Mouse (Mus musculus) midbrain, embryonic 14.5 days (tissue): ENCODE measurements around the gene Mtfr1l. TPM values are rescaled to one million over a fixed set of nuclear protein-coding genes. Genes with fewer than 3 reads are reported as not detected.
A peak's percentile ranks its signal among the peaks of the same experiment; 100 is the strongest.
"Not testable (repeated sequence)": the region's sequence is repeated elsewhere in the genome, so short reads cannot be mapped to it uniquely, and the experiment has no call there.

ENCODE experiments used
- ATAC-seq: fragments of 200-750 bp; cut with Nextera tagmentation; 2 replicates; pipeline ENCODE4 v1.8.0; 2017; ENCODE audit warnings: moderate number of reproducible peaks, moderate library complexity; ENCODE audit not compliant: low FRiP score, low TSS enrichment
- DNase-seq: peaks from one replicate; pipeline ENCODE4 v3.0.0-alpha.2; 2015
- H3K27ac ChIP-seq: fragments of 300-500 bp; sonication (generic); replicated peaks from 2 replicates; pipeline ENCODE4 v1.5.1; 2014; ENCODE audit warnings: mild to moderate bottlenecking, low read depth, low read length, moderate library complexity
- H3K27me3 ChIP-seq: fragments of 300-500 bp; sonication (generic); 2 replicates; pipeline ENCODE4 v1.6.1; 2014; ENCODE audit warnings: low read length, control low read depth, mixed read lengths; ENCODE audit not compliant: control insufficient read depth, insufficient read depth
- H3K36me3 ChIP-seq: fragments of 300-500 bp; sonication (generic); 2 replicates; pipeline ENCODE4 v1.6.1; 2014; ENCODE audit warnings: low read length, control low read depth; ENCODE audit not compliant: control insufficient read depth, insufficient read depth
- H3K4me1 ChIP-seq: fragments of 300-500 bp; sonication (generic); 2 replicates; pipeline ENCODE4 v1.6.1; 2014; ENCODE audit warnings: mild to moderate bottlenecking, antibody characterized with exemption, low read length, control low read depth; ENCODE audit not compliant: control insufficient read depth, insufficient read depth
- H3K4me2 ChIP-seq: fragments of 300-500 bp; sonication (generic); 2 replicates; pipeline ENCODE4 v1.6.1; 2014; ENCODE audit warnings: mild to moderate bottlenecking, low read length, moderate library complexity
- H3K4me3 ChIP-seq: fragments of 300-500 bp; sonication (generic); replicated peaks from 2 replicates; pipeline ENCODE4 v1.5.1; 2014; ENCODE audit warnings: low read depth, low read length
- H3K9ac ChIP-seq: fragments of 300-500 bp; sonication (generic); replicated peaks from 2 replicates; pipeline ENCODE4 v1.6.1; 2014; ENCODE audit warnings: mild to moderate bottlenecking, low read length, moderate library complexity
- H3K9me3 ChIP-seq: fragments of 300-500 bp; sonication (generic); 2 replicates; pipeline ENCODE4 v1.6.1; 2016; ENCODE audit warnings: low read length, control low read depth, mixed read lengths; ENCODE audit not compliant: control insufficient read depth
- WGBS: fragments of 180-500 bp; shearing (Covaris S2); extraction: QIAGEN DNeasy Blood & Tissue Kit; methylation state at CpG from one replicate; pipeline ENCODE4 v1.1.7; 2014; 5-methylcytosine and 5-hydroxymethylcytosine counted together
- polyA plus RNA-seq: library from polyadenylated mRNA; unstranded; fragments of >200 nt; fragmentation: Nextera tagmentation; extraction: Ambion mirVana; gene quantifications from 2 replicates; pipeline ENCODE4 v1.2.1, GENCODE M21; 2014

The Mtfr1l gene
- polyA plus RNA-seq, 1 experiment from 2014 or later: 181 TPM

DNA sequence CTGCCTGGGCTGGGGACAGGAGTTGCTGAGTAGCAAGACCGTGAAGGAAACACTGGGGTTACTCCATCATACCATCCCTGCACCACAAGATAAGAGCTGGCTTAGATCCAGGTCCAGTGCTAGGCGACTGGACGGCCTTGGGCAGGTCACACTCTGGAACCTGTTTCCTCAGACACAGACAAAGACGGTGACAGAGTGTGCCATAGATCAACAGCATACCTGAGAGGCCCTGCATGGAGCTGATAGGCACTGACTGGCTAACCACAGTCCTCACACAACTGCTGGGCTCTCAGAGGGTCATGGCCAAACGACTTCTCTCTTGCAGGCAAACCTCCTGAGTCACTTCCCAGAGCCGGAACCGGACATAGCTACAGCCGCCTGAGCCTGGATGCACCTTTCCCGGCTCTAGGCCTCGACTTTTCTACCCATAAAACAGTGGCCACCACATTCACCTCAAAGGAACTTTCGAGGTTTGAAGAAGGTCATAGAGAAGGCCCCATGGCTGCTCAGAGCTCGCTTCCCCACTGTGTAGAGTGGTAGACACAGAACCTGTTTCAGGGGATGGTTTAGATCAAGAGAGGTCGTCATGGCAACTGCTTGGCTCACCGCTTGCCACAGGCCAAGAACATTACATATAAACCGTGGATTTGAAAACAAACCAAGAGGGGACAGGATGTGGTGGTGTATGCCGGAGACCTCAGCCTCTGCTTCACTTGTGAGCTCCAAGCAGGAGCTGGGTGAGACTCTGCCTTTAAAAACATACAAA lies 40.2 kb downstream of the Mtfr1l start:
- no peak for ATAC-seq
- WGBS: 63% methylated on average over 16 of the region's 16 CpGs
- Histone ChIP-seq H3K9ac (no peak overlapping the region), H3K9me3 (no peaks in the 10 kb centered on the region), H3K27me3 (no peaks in the 10 kb centered on the region), H3K36me3 (no peaks in the 10 kb centered on the region), H3K4me1 (peaks cover 21% of the 10 kb centered on the region), H3K4me2 (no peak overlapping the region), H3K27ac (0 out of 2 replicates have a peak overlapping the region, but pooled peaks have one; percentile 0), H3K4me3 (no peak overlapping the region)
- peak; percentile 69 for DNase-seq

DNA sequence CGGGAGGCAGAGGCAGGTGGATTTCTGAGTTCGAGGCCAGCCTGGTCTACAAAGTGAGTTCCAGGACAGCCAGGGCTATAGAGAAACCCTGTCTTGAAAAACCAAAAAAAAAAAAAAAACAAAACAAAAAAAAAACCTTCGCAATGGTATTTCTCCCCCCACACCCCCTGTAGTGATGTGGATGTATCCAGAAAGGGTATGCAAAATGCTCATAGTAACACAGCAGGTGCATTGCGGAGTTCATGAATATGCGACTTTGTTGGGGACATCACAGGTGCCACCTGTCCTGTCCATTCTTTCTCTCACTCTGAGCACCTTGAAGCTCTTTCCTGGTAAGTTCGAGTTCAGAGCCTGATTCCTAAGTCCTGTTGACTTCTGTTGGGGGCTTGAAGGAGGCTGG lies 41.0 kb downstream of the Mtfr1l start:
- H3K9me3 ChIP-seq, H3K36me3 ChIP-seq, DNase-seq, H3K27me3 ChIP-seq, H3K9ac ChIP-seq, H3K4me2 ChIP-seq, H3K27ac ChIP-seq, H3K4me3 ChIP-seq, ATAC-seq: not testable (repeated sequence)
- peaks cover 21% of the 10 kb centered on the region for H3K4me1 ChIP-seq
- WGBS: 93% methylated on average over 6 of the region's 6 CpGs

DNA sequence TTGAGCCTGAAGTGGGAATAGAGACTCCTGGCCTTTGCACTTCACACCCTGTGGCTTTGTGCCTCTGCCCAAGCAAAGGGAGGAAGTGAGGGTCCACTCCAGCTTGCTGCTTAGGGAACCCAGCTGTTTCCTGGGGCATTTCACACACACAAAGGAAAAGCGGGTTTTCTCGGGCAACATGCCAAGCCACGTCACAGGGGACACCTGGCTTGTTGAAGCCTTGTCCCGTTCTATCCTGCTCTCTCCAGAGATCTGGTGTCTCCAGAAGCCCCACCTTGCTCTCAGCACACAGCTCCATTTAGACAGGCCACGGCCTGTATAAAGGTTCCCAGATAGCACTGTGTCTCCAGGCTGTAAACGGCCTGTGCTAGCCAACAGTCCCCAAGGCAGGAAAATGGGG lies 43.5 kb downstream of the Mtfr1l start:
- DNase-seq (no peak), ATAC-seq (no peak)
- Histone ChIP-seq H3K4me1 (0 out of 2 replicates have a peak, but pooled peaks cover 8% of the 10 kb centered on the region), H3K36me3 (no peaks in the 10 kb centered on the region), H3K9ac (no peak overlapping the region), H3K9me3 (no peaks in the 10 kb centered on the region), H3K4me3 (no peak overlapping the region), H3K4me2 (no peak overlapping the region), H3K27me3 (no peaks in the 10 kb centered on the region), H3K27ac (no peak overlapping the region)
- WGBS: 78% methylated on average over 6 of the region's 6 CpGs

- Histone ChIP-seq H3K4me3 (no peak overlapping the region), H3K4me1 (0 out of 2 replicates have a peak, but pooled peaks cover 3% of the 10 kb centered on the region), H3K27ac (no peak overlapping the region), H3K27me3 (no peaks in the 10 kb centered on the region), H3K9me3 (no peaks in the 10 kb centered on the region), H3K9ac (no peak overlapping the region), H3K4me2 (no peak overlapping the region), H3K36me3 (no peaks in the 10 kb centered on the region)
- DNase-seq (no peak), ATAC-seq (no peak)
- 92% methylated on average over 11 of the region's 11 CpGs for WGBS
These were observed 45.1 kb downstream of the Mtfr1l start for GRCm38 (mm10) chr4:134489986-134490665.

- H3K27ac ChIP-seq: no peak overlapping the region
- H3K36me3 ChIP-seq: no peaks in the 10 kb centered on the region
- H3K27me3 ChIP-seq: no peaks in the 10 kb centered on the region
- WGBS: 92% methylated on average over 5 of the region's 5 CpGs
- H3K4me3 ChIP-seq: no peak overlapping the region
- no peak for ATAC-seq
- no peak for DNase-seq
- no peaks in the 10 kb centered on the region for H3K9me3 ChIP-seq
- H3K4me1 ChIP-seq: no peaks in the 10 kb centered on the region
- H3K4me2 ChIP-seq: no peak overlapping the region
- no peak overlapping the region for H3K9ac ChIP-seq
These were observed 47.0 kb downstream of the Mtfr1l start for GRCm38 (mm10) chr4:134488211-134488610.

DNA sequence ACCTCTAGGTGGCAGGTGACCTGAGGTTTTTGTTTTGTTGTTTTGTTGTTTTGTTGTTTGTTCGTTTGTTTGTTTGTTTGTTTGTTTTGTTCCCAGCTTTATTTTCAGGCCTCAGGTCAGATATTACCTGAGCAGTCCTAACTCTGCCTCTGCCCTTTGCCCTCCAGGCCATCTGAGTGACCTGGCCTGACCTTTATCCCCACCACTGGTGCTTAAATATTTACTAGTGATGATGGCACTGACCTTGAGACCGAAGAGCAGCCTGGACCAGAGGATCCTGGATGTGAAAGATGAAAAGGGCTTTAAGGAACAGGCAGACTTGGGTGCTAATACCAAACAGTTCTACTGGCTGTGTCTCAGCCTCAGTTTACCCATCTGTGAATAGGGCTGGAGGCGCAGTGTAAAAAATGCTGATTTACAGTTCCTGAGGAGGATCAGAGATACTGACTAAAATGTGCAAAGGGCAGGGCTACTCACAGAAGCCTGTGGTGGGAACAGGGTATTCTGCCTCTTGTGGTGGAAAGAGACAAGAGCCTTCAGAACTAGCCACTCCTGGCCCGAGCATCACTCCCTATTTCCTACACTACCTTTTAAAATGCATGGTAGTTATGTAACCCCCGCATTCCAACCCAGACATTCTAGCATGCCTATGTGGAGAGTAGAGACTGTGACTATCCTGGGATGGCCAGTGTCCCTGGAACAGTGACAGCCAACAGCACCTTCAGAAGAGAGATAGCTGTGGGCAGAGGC lies 49.9 kb downstream of the Mtfr1l start:
- Histone ChIP-seq H3K4me2 (no peak overlapping the region), H3K27me3 (no peaks in the 10 kb centered on the region), H3K36me3 (no peaks in the 10 kb centered on the region), H3K4me3 (no peak overlapping the region), H3K4me1 (no peaks in the 10 kb centered on the region), H3K9me3 (no peaks in the 10 kb centered on the region), H3K27ac (no peak overlapping the region), H3K9ac (no peak overlapping the region)
- 93% methylated on average over 5 of the region's 5 CpGs for WGBS
- DNase-seq (no peak), ATAC-seq (no peak)

- Histone ChIP-seq H3K27me3 (no peaks in the 10 kb centered on the region), H3K4me2 (no peak overlapping the region), H3K9me3 (no peaks in the 10 kb centered on the region), H3K9ac (no peak overlapping the region), H3K4me3 (no peak overlapping the region), H3K36me3 (no peaks in the 10 kb centered on the region), H3K4me1 (no peaks in the 10 kb centered on the region), H3K27ac (no peak overlapping the region)
- DNase-seq (no peak), ATAC-seq (no peak)
- 86% methylated on average over 10 of the region's 10 CpGs for WGBS
These were observed 51.0 kb downstream of the Mtfr1l start for GRCm38 (mm10) chr4:134484231-134484630.

DNA sequence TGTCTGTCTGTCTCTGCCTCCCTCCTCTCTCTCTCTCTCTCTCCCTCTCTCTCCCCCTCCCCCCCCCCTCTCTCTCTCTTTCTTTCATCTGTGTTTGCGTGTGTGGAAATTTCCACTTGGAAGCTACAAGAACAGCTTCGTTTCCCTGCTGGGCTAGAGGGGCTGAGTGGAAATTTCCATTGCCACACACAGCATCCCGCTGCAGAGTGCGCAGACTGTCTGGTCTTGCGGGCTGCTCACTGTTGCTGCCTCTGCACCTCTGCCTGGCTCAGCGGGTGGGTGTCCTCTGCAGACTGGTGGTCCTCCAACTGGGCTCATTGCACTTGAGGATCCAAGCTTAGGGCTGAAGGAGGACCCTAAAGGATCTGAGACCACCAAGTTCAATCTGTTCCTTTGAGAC lies 51.5 kb downstream of the Mtfr1l start:
- Histone ChIP-seq H3K27ac (no peak overlapping the region), H3K4me3 (no peak overlapping the region), H3K9me3 (no peaks in the 10 kb centered on the region), H3K27me3 (no peaks in the 10 kb centered on the region), H3K4me2 (no peak overlapping the region), H3K36me3 (no peaks in the 10 kb centered on the region), H3K4me1 (no peaks in the 10 kb centered on the region; the same call in 1 of the 2 replicates), H3K9ac (no peak overlapping the region)
- peak; percentile 40 for DNase-seq
- 48% methylated on average over 6 of the region's 6 CpGs for WGBS
- ATAC-seq: no peak
